Mouse (Mus musculus) cerebellum, adult 2 months (tissue): ENCODE data around the gene Eda.

Source experiments
- CTCF ChIP-seq: fragments of 200-500 bp; IDR thresholded peaks from 2 replicates; pipeline ENCODE4 v1.5.1; 2011; ENCODE audit warnings: low read depth, mild to moderate bottlenecking, control low read depth, low read length, moderate library complexity, borderline replicate concordance; ENCODE audit not compliant: insufficient read depth
- POLR2A ChIP-seq: fragments of 200-500 bp; IDR thresholded peaks from 2 replicates; pipeline ENCODE4 v1.6.1; 2011; ENCODE audit warnings: low read length, control low read depth, borderline replicate concordance; ENCODE audit not compliant: insufficient read depth

DNA sequence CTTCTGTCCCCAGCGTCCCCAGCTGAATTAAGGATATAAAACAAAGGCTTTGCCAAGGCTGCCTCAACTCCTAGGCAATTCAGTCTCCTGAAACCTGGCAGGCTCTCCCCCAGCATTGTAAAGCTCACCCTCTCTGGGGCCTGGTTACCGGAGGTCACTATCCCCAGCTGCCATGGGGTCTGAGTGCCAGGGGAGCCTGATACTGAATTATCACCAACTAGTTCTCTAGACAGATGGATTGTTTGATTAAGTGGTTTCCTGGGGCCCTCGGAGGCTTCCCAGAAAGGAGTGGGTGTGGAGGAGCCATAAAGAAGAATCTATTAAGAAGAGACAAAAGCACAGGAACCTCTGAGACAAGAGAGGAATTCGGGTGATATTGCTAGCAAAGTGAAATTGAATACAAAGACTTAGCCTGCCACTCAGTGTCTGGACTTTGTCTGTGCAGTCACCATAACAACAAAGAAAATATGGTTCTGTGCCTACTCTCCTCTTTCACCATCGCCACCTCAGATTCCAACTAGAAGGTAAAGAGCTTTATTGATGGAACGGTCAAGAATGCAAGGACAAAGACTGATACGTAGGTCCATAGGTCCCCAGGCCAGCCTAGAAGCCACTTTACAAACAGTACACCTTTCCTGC lies 418.9 kb downstream of the Eda start:
- TF ChIP-seq POLR2A (no peak), CTCF (no peak)
